Mouse (Mus musculus) heart, embryonic 13.5 days (tissue): ENCODE measurements at regions not wholly inside any gene's neighbourhood (a gene's known extent, or its start where the extent isn't known, plus 50 kb on each side); places are given as distances from the start of the nearest gene placed in this dataset.
"Not testable (repeated sequence)": the region's sequence is repeated elsewhere in the genome, so short reads cannot be mapped to it uniquely, and the experiment has no call there.

Experiments
- ATAC-seq: fragments of 200-750 bp; cut with Nextera tagmentation; 2 replicates; pipeline ENCODE4 v1.8.0; 2017; ENCODE audit warnings: moderate TSS enrichment; ENCODE audit not compliant: insufficient number of reproducible peaks, low FRiP score, low TSS enrichment; ENCODE audit errors: extremely low read depth
- H3K27ac ChIP-seq: fragments of 300-500 bp; sonication (generic); replicated peaks from 2 replicates; pipeline ENCODE4 v1.5.1; 2015; ENCODE audit warnings: moderate library complexity, mild to moderate bottlenecking, inconsistent platforms
- H3K27me3 ChIP-seq: fragments of 300-500 bp; sonication (generic); replicated peaks from 2 replicates; pipeline ENCODE4 v1.6.1; 2015; ENCODE audit warnings: mild to moderate bottlenecking, inconsistent platforms
- H3K36me3 ChIP-seq: fragments of 300-500 bp; sonication (generic); 2 replicates; pipeline ENCODE4 v1.6.1; 2015; ENCODE audit warnings: mild to moderate bottlenecking, inconsistent platforms
- H3K4me1 ChIP-seq: fragments of 300-500 bp; sonication (generic); 2 replicates; pipeline ENCODE4 v1.6.1; 2015; ENCODE audit warnings: inconsistent platforms
- H3K4me2 ChIP-seq: fragments of 300-500 bp; sonication (generic); 2 replicates; pipeline ENCODE4 v1.6.1; 2015; ENCODE audit warnings: inconsistent platforms, mild to moderate bottlenecking, moderate library complexity
- H3K4me3 ChIP-seq: fragments of 300-500 bp; sonication (generic); 2 replicates; pipeline ENCODE4 v1.5.1; 2015; ENCODE audit warnings: moderate library complexity, mild to moderate bottlenecking, inconsistent platforms
- H3K9ac ChIP-seq: fragments of 300-500 bp; sonication (generic); 2 replicates; pipeline ENCODE4 v1.6.1; 2015; ENCODE audit warnings: inconsistent platforms, mild to moderate bottlenecking, moderate library complexity
- H3K9me3 ChIP-seq: fragments of 300-500 bp; sonication (generic); 2 replicates; pipeline ENCODE4 v1.6.1; 2016; ENCODE audit warnings: inconsistent platforms
- WGBS: fragments of 180-500 bp; shearing (Covaris S2); methylation state at CpG from one replicate; pipeline ENCODE4 v1.1.7; 2015; ENCODE audit warnings: mixed read lengths; 5-methylcytosine and 5-hydroxymethylcytosine counted together

GRCm38 (mm10) chr6:107218309-107218708 lies 311.3 kb upstream of the Lrrn1 start:
- Histone ChIP-seq H3K36me3 (no peaks in the 10 kb centered on the region), H3K9ac (no peak overlapping the region), H3K4me2 (no peak overlapping the region), H3K4me3 (no peak overlapping the region), H3K4me1 (no peaks in the 10 kb centered on the region), H3K27ac (no peak overlapping the region), H3K9me3 (no peaks in the 10 kb centered on the region), H3K27me3 (no peaks in the 10 kb centered on the region)
- ATAC-seq: no peak
- WGBS: 67% methylated on average over 2 of the region's 2 CpGs

GRCm38 (mm10) chr6:107218721-107219120 lies 310.8 kb upstream of the Lrrn1 start:
- H3K4me2 ChIP-seq: no peak overlapping the region
- 63% methylated on average over 4 of the region's 4 CpGs for WGBS
- no peaks in the 10 kb centered on the region for H3K9me3 ChIP-seq
- H3K36me3 ChIP-seq: no peaks in the 10 kb centered on the region
- H3K4me3 ChIP-seq: no peak overlapping the region
- no peak for ATAC-seq
- H3K27me3 ChIP-seq: no peaks in the 10 kb centered on the region
- H3K4me1 ChIP-seq: no peaks in the 10 kb centered on the region
- no peak overlapping the region for H3K9ac ChIP-seq
- H3K27ac ChIP-seq: no peak overlapping the region

- WGBS: 56% methylated on average over 3 of the region's 3 CpGs
- Histone ChIP-seq H3K4me2 (no peak overlapping the region), H3K4me3 (no peak overlapping the region), H3K9ac (no peak overlapping the region), H3K4me1 (no peaks in the 10 kb centered on the region), H3K9me3 (no peaks in the 10 kb centered on the region), H3K27me3 (no peaks in the 10 kb centered on the region), H3K27ac (no peak overlapping the region), H3K36me3 (no peaks in the 10 kb centered on the region)
- ATAC-seq: no peak
Observed at GRCm38 (mm10) chr6:107222602-107223001, 307.0 kb upstream of the Lrrn1 start.

GRCm38 (mm10) chr6:107229843-107230242 lies 299.7 kb upstream of the Lrrn1 start:
- H3K4me3 ChIP-seq, H3K27me3 ChIP-seq, H3K9me3 ChIP-seq, H3K9ac ChIP-seq, ATAC-seq, H3K4me1 ChIP-seq, H3K4me2 ChIP-seq, H3K27ac ChIP-seq, H3K36me3 ChIP-seq: not testable (repeated sequence)
- WGBS: 79% methylated on average over 6 of the region's 6 CpGs

GRCm38 (mm10) chr6:107237692-107238091 lies 291.9 kb upstream of the Lrrn1 start:
- WGBS: 64% methylated on average over 3 of the region's 3 CpGs
- Histone ChIP-seq H3K27me3 (no peaks in the 10 kb centered on the region), H3K36me3 (no peaks in the 10 kb centered on the region), H3K4me3 (no peak overlapping the region), H3K4me2 (no peak overlapping the region), H3K4me1 (no peaks in the 10 kb centered on the region), H3K9me3 (no peaks in the 10 kb centered on the region), H3K9ac (no peak overlapping the region), H3K27ac (no peak overlapping the region)
- ATAC-seq: no peak

- no peaks in the 10 kb centered on the region for H3K27me3 ChIP-seq
- WGBS: 73% methylated on average over 3 of the region's 3 CpGs
- H3K36me3 ChIP-seq: no peaks in the 10 kb centered on the region
- no peak overlapping the region for H3K27ac ChIP-seq
- no peak overlapping the region for H3K4me2 ChIP-seq
- no peak for ATAC-seq
- H3K9me3 ChIP-seq: no peaks in the 10 kb centered on the region
- H3K4me3 ChIP-seq: no peak overlapping the region
- H3K4me1 ChIP-seq: no peaks in the 10 kb centered on the region
- H3K9ac ChIP-seq: no peak overlapping the region
Observed at GRCm38 (mm10) chr6:107243981-107244380, 285.6 kb upstream of the Lrrn1 start.

- H3K4me1 ChIP-seq: no peaks in the 10 kb centered on the region
- H3K36me3 ChIP-seq: no peaks in the 10 kb centered on the region
- no peak overlapping the region for H3K9ac ChIP-seq
- H3K4me3 ChIP-seq: no peak overlapping the region
- no peak overlapping the region for H3K27ac ChIP-seq
- peaks cover 3% of the 10 kb centered on the region; the same call in 1 of the 2 replicates for H3K9me3 ChIP-seq
- ATAC-seq: no peak
- no peak overlapping the region for H3K4me2 ChIP-seq
- H3K27me3 ChIP-seq: no peaks in the 10 kb centered on the region
- 88% methylated on average over 15 of the region's 15 CpGs for WGBS
Observed at GRCm38 (mm10) chr6:107280348-107280747, 249.2 kb upstream of the Lrrn1 start.

GRCm38 (mm10) chr6:107290850-107291249 lies 238.7 kb upstream of the Lrrn1 start:
- H3K9ac ChIP-seq: no peak overlapping the region
- H3K4me1 ChIP-seq: no peaks in the 10 kb centered on the region
- no peak overlapping the region for H3K27ac ChIP-seq
- ATAC-seq: no peak
- H3K36me3 ChIP-seq: no peaks in the 10 kb centered on the region
- H3K4me2 ChIP-seq: no peak overlapping the region
- WGBS: 66% methylated on average over 3 of the region's 3 CpGs
- H3K4me3 ChIP-seq: no peak overlapping the region
- H3K9me3 ChIP-seq: no peaks in the 10 kb centered on the region
- no peaks in the 10 kb centered on the region for H3K27me3 ChIP-seq

- Histone ChIP-seq H3K9ac (no peak overlapping the region), H3K27me3 (no peaks in the 10 kb centered on the region)
Observed at GRCm38 (mm10) chr6:107303676-107304369, 225.7 kb upstream of the Lrrn1 start.

GRCm38 (mm10) chr6:107319565-107319964 lies 210.0 kb upstream of the Lrrn1 start:
- WGBS: 80% methylated on average over 1 of the region's 1 CpGs
- no peaks in the 10 kb centered on the region for H3K36me3 ChIP-seq

More at GRCm38 (mm10) chr6:107303676-107304369, 225.7 kb upstream of the Lrrn1 start:
- no peak overlapping the region for H3K27ac ChIP-seq
- no peaks in the 10 kb centered on the region for H3K36me3 ChIP-seq
- no peaks in the 10 kb centered on the region for H3K4me1 ChIP-seq
- WGBS: 56% methylated on average over 1 of the region's 1 CpGs
- no peak for ATAC-seq
- no peak overlapping the region for H3K4me2 ChIP-seq
- H3K4me3 ChIP-seq: no peak overlapping the region
- 0 out of 2 replicates have a peak, but pooled peaks cover 3% of the 10 kb centered on the region for H3K9me3 ChIP-seq

GRCm38 (mm10) chr6:107350503-107350902 lies 179.1 kb upstream of the Lrrn1 start:
- Histone ChIP-seq H3K4me1 (no peaks in the 10 kb centered on the region), H3K4me2 (no peak overlapping the region), H3K4me3 (no peak overlapping the region), H3K9ac (no peak overlapping the region), H3K27me3 (no peaks in the 10 kb centered on the region), H3K9me3 (0 out of 2 replicates have a peak, but pooled peaks cover 5% of the 10 kb centered on the region), H3K27ac (no peak overlapping the region), H3K36me3 (no peaks in the 10 kb centered on the region)
- 74% methylated on average over 4 of the region's 4 CpGs for WGBS
- no peak for ATAC-seq

More at GRCm38 (mm10) chr6:107319565-107319964, 210.0 kb upstream of the Lrrn1 start:
- Histone ChIP-seq H3K9me3 (no peaks in the 10 kb centered on the region), H3K4me1 (no peaks in the 10 kb centered on the region), H3K27me3 (no peaks in the 10 kb centered on the region), H3K9ac (no peak overlapping the region), H3K27ac (no peak overlapping the region), H3K4me3 (no peak overlapping the region), H3K4me2 (no peak overlapping the region)
- no peak for ATAC-seq

GRCm38 (mm10) chr6:107375274-107375673 lies 154.3 kb upstream of the Lrrn1 start:
- no peaks in the 10 kb centered on the region for H3K9me3 ChIP-seq
- no peak overlapping the region for H3K27ac ChIP-seq
- no peak overlapping the region for H3K9ac ChIP-seq
- H3K36me3 ChIP-seq: no peaks in the 10 kb centered on the region
- no peaks in the 10 kb centered on the region for H3K4me1 ChIP-seq
- H3K4me3 ChIP-seq: no peak overlapping the region
- ATAC-seq: no peak
- no peak overlapping the region for H3K4me2 ChIP-seq
- H3K27me3 ChIP-seq: no peaks in the 10 kb centered on the region
